Mouse (Mus musculus) forelimb bud, embryonic 11.5 days (tissue): Measurements from ENCODE around the gene Col4a3bp.
A peak's percentile ranks its signal among the peaks of the same experiment; 100 is the strongest.

Source experiments
- DNase-seq: peaks from one replicate; pipeline ENCODE4 v3.0.0-alpha.2; 2012; ENCODE audit warnings: low read depth, low spot score

Col4a3bp gene

GRCm38 (mm10) chr13:96541381-96541780 is 1.0 kb upstream of the Col4a3bp start:
- DNase-seq, result no peak

GRCm38 (mm10) chr13:96542901-96543891 is 778 bp downstream of the Col4a3bp start:
- peak; percentile 13 for DNase-seq

- DNase-seq, result no peak
These were observed 2.1 kb downstream of the Col4a3bp start for GRCm38 (mm10) chr13:96544506-96544905.

GRCm38 (mm10) chr13:96547250-96547649 is 4.8 kb downstream of the Col4a3bp start:
- DNase-seq, result no peak

GRCm38 (mm10) chr13:96547941-96548340 is 5.5 kb downstream of the Col4a3bp start:
- no peak for DNase-seq

GRCm38 (mm10) chr13:96555099-96555498 is 12.7 kb downstream of the Col4a3bp start:
- no peak for DNase-seq

- no peak for DNase-seq
These were observed 25.6 kb downstream of the Col4a3bp start for GRCm38 (mm10) chr13:96567977-96568376.

GRCm38 (mm10) chr13:96570313-96571015 is 28.0 kb downstream of the Col4a3bp start:
- DNase-seq, result no peak

GRCm38 (mm10) chr13:96571016-96571361 is 28.6 kb downstream of the Col4a3bp start:
- no peak for DNase-seq

GRCm38 (mm10) chr13:96574170-96574569 is 31.8 kb downstream of the Col4a3bp start:
- peak; percentile 4 for DNase-seq

GRCm38 (mm10) chr13:96579104-96579503 is 36.7 kb downstream of the Col4a3bp start:
- DNase-seq, result no peak

- DNase-seq, result no peak
These were observed 37.6 kb downstream of the Col4a3bp start for GRCm38 (mm10) chr13:96579979-96580378.

GRCm38 (mm10) chr13:96584201-96584600 is 41.8 kb downstream of the Col4a3bp start:
- DNase-seq, result no peak

- no peak for DNase-seq
These were observed 44.1 kb downstream of the Col4a3bp start for GRCm38 (mm10) chr13:96586540-96586939.

GRCm38 (mm10) chr13:96588642-96589041 is 46.2 kb downstream of the Col4a3bp start:
- no peak for DNase-seq

GRCm38 (mm10) chr13:96593621-96594020 is 51.2 kb downstream of the Col4a3bp start:
- DNase-seq, result peak; percentile 35

GRCm38 (mm10) chr13:96594070-96594469 is 51.7 kb downstream of the Col4a3bp start:
- no peak for DNase-seq

- no peak for DNase-seq
These were observed 56.8 kb downstream of the Col4a3bp start for GRCm38 (mm10) chr13:96599182-96599581.

- DNase-seq, result no peak
These were observed 61.8 kb downstream of the Col4a3bp start for GRCm38 (mm10) chr13:96604242-96604641.

GRCm38 (mm10) chr13:96614615-96615014 is 72.2 kb downstream of the Col4a3bp start:
- DNase-seq, result no peak

- DNase-seq, result no peak
These were observed 78.5 kb downstream of the Col4a3bp start for GRCm38 (mm10) chr13:96620891-96621290.

- no peak for DNase-seq
These were observed 88.0 kb downstream of the Col4a3bp start for GRCm38 (mm10) chr13:96630396-96630795.

- DNase-seq, result no peak
These were observed 101.8 kb downstream of the Col4a3bp start for GRCm38 (mm10) chr13:96644168-96644567.
